Mouse (Mus musculus): ENCODE results near the gene Cytl1.

- peak; percentile 37 for TF ChIP-seq CTCF (IDR thresholded peaks at IDR 0.05)
- TF ChIP-seq EP300 (IDR thresholded peaks at IDR 0.05) = no peak
Observed at GRCm38 (mm10) chr5:37736213-37736612, 894 bp downstream of the Cytl1 start.
